16 mouse cellular contexts compared by ENCODE assay signal in the genomic region with DNA sequence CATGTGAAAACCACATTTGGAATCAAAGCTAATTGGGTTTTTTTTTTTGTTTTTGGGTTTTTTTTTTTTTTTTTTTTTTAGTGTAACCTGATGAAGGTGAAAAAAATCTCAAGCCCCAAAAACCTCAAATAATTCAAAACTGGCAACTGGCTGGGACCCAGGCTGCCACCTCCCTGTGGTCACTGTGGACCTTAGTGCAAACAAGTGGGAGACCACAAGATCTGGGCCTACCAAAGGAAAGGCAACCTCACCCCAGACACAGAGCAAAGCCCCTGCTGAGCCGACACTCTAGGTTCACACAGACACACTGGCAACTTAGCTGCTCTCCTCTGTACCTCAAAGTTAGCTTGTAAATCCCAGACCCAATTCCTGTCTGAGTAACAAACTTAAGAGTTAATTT. TPM values are rescaled to one million over a fixed set of nuclear protein-coding genes. Genes with fewer than 3 reads are reported as not detected.
"Had no signal": no experiment of that assay in that cellular context is flagged by ENCODE, and none has a peak within 500 bp of the region (broad histone marks: within the 10 kb centered on the region; RNA-seq: fewer than 3 reads in every experiment).

No protein-coding gene starts in this region.

- H3K9ac ChIP-seq: liver, embryonic 14.5 days; midbrain, embryonic 15.5 days; neural tube, embryonic 13.5 days; stomach, embryonic 15.5 days had no signal

- H3K27ac ChIP-seq: kidney, postnatal 0 days; liver, embryonic 14.5 days; midbrain, embryonic 15.5 days; neural tube, embryonic 13.5 days; stomach, embryonic 15.5 days had no signal

- H3K4me3 ChIP-seq: midbrain, embryonic 15.5 days; neural tube, embryonic 13.5 days; stomach, embryonic 15.5 days had no signal

- ATAC-seq: intestine, postnatal 0 days; midbrain, embryonic 15.5 days had no signal

- H3K4me1 ChIP-seq: midbrain, embryonic 15.5 days had no signal

- H3K27me3 ChIP-seq: midbrain, embryonic 15.5 days; neural tube, embryonic 13.5 days; stomach, embryonic 15.5 days had no signal

- DNase-seq: kidney, adult 8-10 months; kidney, postnatal 36 days; right cerebral cortex, postnatal 14 days; thymus, adult 2 months; thymus, postnatal 36 days had no signal

- H3K9me3 ChIP-seq: midbrain, embryonic 15.5 days; neural tube, embryonic 13.5 days; stomach, embryonic 15.5 days had no signal

- H3K4me2 ChIP-seq: midbrain, embryonic 11.5 days; midbrain, embryonic 15.5 days; neural tube, embryonic 13.5 days; stomach, embryonic 15.5 days had no signal

RNA-seq across cellular contexts. Expression of gene Mrgprh, which starts 28.5 kb away (rescaled TPM):
- total RNA-seq: layer of hippocampus, adult 18-20 months; layer of hippocampus, postnatal 10 days; megakaryocyte, adult 5-6 weeks had no signal
- polyA plus RNA-seq: intestine, postnatal 0 days; kidney, postnatal 0 days; liver, embryonic 14.5 days; midbrain, embryonic 11.5 days; midbrain, embryonic 15.5 days; neural tube, embryonic 13.5 days; spleen, adult 2 months had no signal

RNA-seq across cellular contexts. Expression of gene Acat3, which starts 36.1 kb away (rescaled TPM):
- polyA plus RNA-seq: spleen, adult 2 months had no signal
